ENCODE assay signal across 9 mouse cellular contexts in the genomic region with DNA sequence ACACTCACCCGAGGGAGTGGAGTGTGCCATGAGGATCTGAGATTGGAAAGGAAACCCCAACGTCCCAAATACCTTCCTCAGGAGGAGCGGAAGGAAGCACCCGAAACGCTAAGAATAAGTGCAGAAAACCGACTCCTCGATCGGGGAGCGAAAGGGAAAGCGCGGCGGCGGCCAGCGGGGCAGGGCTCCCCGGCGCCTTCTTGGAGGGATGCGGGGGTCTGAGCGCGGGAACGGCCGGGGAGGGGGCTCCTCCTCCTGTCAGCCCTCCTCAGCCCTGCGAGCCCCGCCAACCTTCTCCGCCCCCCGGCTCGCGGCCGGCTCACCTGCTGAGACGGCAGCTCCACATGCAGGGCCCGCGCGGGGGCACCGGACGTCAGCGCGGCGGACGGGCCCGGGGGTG. TPM values are rescaled to one million over a fixed set of nuclear protein-coding genes. Genes with fewer than 3 reads are reported as not detected.
DNase-seq lines count a peak whose midpoint lies in the region; ATAC-seq lines count a peak whose summit lies in the region.
"Had no signal": no experiment of that assay in that cellular context is flagged by ENCODE, and none has a peak within 500 bp of the region (broad histone marks: within the 10 kb centered on the region; RNA-seq: fewer than 3 reads in every experiment).

No protein-coding gene starts in this region.

- H3K4me3 ChIP-seq in heart, embryonic 12.5 days, result peak overlapping the region; percentile 97
- peak overlapping the region; percentile 97 for H3K4me3 ChIP-seq in intestine, embryonic 16.5 days (ENCODE audit: low read length)
- H3K4me3 ChIP-seq in neural tube, embryonic 14.5 days (ENCODE audit: low read depth, low read length), result peak overlapping the region; percentile 60

- peak overlapping the region; percentile 87 for H3K27ac ChIP-seq in heart, embryonic 12.5 days (ENCODE audit: poor library complexity, severe bottlenecking)
- peak overlapping the region; percentile 92 for H3K27ac ChIP-seq in intestine, embryonic 16.5 days (ENCODE audit: low read length)
- peak overlapping the region; percentile 80 for H3K27ac ChIP-seq in neural tube, embryonic 14.5 days (ENCODE audit: low read depth, low read length)

- 1% methylated on average over 36 of the region's 39 CpGs for WGBS in heart, embryonic 12.5 days
- 2% methylated on average over 20 of the region's 39 CpGs for WGBS in intestine, embryonic 16.5 days
- under 1% methylated on average over 34 of the region's 39 CpGs for WGBS in neural tube, embryonic 14.5 days

- ATAC-seq in heart, embryonic 12.5 days (ENCODE audit: insufficient number of reproducible peaks, low FRiP score), result peak; percentile 10
- ATAC-seq in intestine, embryonic 16.5 days, result no peak; the same call in 1 of the 2 replicates
- no peak; the same call in 1 of the 2 replicates for ATAC-seq in neural tube, embryonic 14.5 days (ENCODE audit: low read depth)
- ATAC-seq in cerebellum, adult (ENCODE audit: insufficient number of reproducible peaks, low FRiP score, low TSS enrichment), result no peak

- H3K27me3 ChIP-seq in heart, embryonic 12.5 days (replicated peaks), result no peaks in the 10 kb centered on the region
- H3K27me3 ChIP-seq in intestine, embryonic 16.5 days (replicated peaks; ENCODE audit: control insufficient read depth, insufficient read depth, low read length), result no peaks in the 10 kb centered on the region
- H3K27me3 ChIP-seq in neural tube, embryonic 14.5 days (ENCODE audit: control insufficient read depth, insufficient read depth, low read length), result no peaks in the 10 kb centered on the region
- H3K27me3 ChIP-seq: Patski had no signal

- H3K9me3 ChIP-seq in heart, embryonic 12.5 days (replicated peaks), result peaks cover 2% of the 10 kb centered on the region; the same call in 1 of the 2 replicates
- H3K9me3 ChIP-seq in intestine, embryonic 16.5 days (ENCODE audit: control insufficient read depth, low read length), result 0 out of 2 replicates have a peak, but pooled peaks cover under 1% of the 10 kb centered on the region
- no peaks in the 10 kb centered on the region for H3K9me3 ChIP-seq in neural tube, embryonic 14.5 days (ENCODE audit: control insufficient read depth, low read length)

- peak overlapping the region; percentile 97 for H3K9ac ChIP-seq in heart, embryonic 12.5 days
- H3K9ac ChIP-seq in intestine, embryonic 16.5 days (ENCODE audit: low read depth, low read length), result peak overlapping the region; percentile 97
- H3K9ac ChIP-seq in neural tube, embryonic 14.5 days (replicated peaks; ENCODE audit: low read depth, low read length), result peak overlapping the region; percentile 64

- peaks cover 19% of the 10 kb centered on the region for H3K4me1 ChIP-seq in heart, embryonic 12.5 days (replicated peaks)
- peaks cover 16% of the 10 kb centered on the region for H3K4me1 ChIP-seq in intestine, embryonic 16.5 days (ENCODE audit: control insufficient read depth, insufficient read depth, low read length)
- H3K4me1 ChIP-seq in neural tube, embryonic 14.5 days (ENCODE audit: control insufficient read depth, insufficient read depth, low read length), result peaks cover 14% of the 10 kb centered on the region; the same call in 1 of the 2 replicates

- no peaks in the 10 kb centered on the region for H3K36me3 ChIP-seq in heart, embryonic 12.5 days
- no peaks in the 10 kb centered on the region for H3K36me3 ChIP-seq in intestine, embryonic 16.5 days (ENCODE audit: control insufficient read depth, insufficient read depth, low read length)
- no peaks in the 10 kb centered on the region for H3K36me3 ChIP-seq in neural tube, embryonic 14.5 days (ENCODE audit: control insufficient read depth, insufficient read depth, low read length)

- DNase-seq in heart, postnatal 4 days, result no peak
- peak; percentile 75 for DNase-seq in thymus, postnatal 14 days
- no peak for DNase-seq in thymus, postnatal 36 days
- no peak for DNase-seq in gastrocnemius, postnatal 10 days

- H3K4me2 ChIP-seq in heart, embryonic 12.5 days, result peak overlapping the region; percentile 79
- H3K4me2 ChIP-seq in intestine, embryonic 16.5 days (ENCODE audit: low read depth, low read length), result peak overlapping the region; percentile 79
- peak overlapping the region; percentile 59 for H3K4me2 ChIP-seq in neural tube, embryonic 14.5 days (ENCODE audit: low read depth, low read length)

RNA-seq across cellular contexts. Expression of gene Uvrag, which starts 0.4 kb away (rescaled TPM):
- polyA plus RNA-seq in heart, embryonic 12.5 days (2016; fragmentation: Nextera tagmentation; extraction: Ambion mirVana), result 18.8 and 19.6 TPM in 2 replicates
- 10 to 100 TPM; 33.2 to 34.5 TPM for total RNA-seq in heart, postnatal 4 days (2021)
- polyA plus RNA-seq in intestine, embryonic 16.5 days (2015; fragmentation: Nextera tagmentation; extraction: Ambion mirVana), result 17.4 and 18.3 TPM in 2 replicates
- 20.9 and 23.8 TPM in 2 replicates for polyA plus RNA-seq in neural tube, embryonic 14.5 days (2014; fragmentation: Nextera tagmentation; extraction: Ambion mirVana)
- 10 to 100 TPM; 18.4 to 25.0 TPM for total RNA-seq in gastrocnemius, postnatal 10 days (2021)

RNA-seq across cellular contexts. Expression of gene Dgat2, which starts 42.0 kb away (rescaled TPM):
- polyA plus RNA-seq in heart, embryonic 12.5 days (2016; fragmentation: Nextera tagmentation; extraction: Ambion mirVana), result 10.0 and 10.3 TPM in 2 replicates
- 10 to 100 TPM; 69.7 to 78.2 TPM for total RNA-seq in heart, postnatal 4 days (2021)
- polyA plus RNA-seq in intestine, embryonic 16.5 days (2015; fragmentation: Nextera tagmentation; extraction: Ambion mirVana), result 325 and 488 TPM in 2 replicates
- polyA plus RNA-seq in neural tube, embryonic 14.5 days (2014; fragmentation: Nextera tagmentation; extraction: Ambion mirVana), result 18.7 and 21.1 TPM in 2 replicates
- total RNA-seq in gastrocnemius, postnatal 10 days (2021), result 10 to 100 TPM; 11.4 to 15.6 TPM

Comparison
In these comparisons a context has a peak if more than half of its experiments do, and no peak if none do; other contexts are left out.
1. RNA of gene Dgat2, which starts 42.0 kb away (polyA plus RNA-seq): 325 to 488 TPM in intestine, embryonic 16.5 days; 18.7 to 21.1 TPM in neural tube, embryonic 14.5 days and 10.0 to 10.3 TPM in heart, embryonic 12.5 days; every median in the first group is over 10 times any median in the second.
2. Peak in every context shown above with its lines, with median percentiles within 50 percentile points of each other: H3K27ac ChIP-seq, H3K4me2 ChIP-seq, H3K4me3 ChIP-seq and H3K9ac ChIP-seq.